Mouse (Mus musculus) left cerebral cortex, adult 2 months (tissue): Measurements from ENCODE around the gene Nr4a1. TPM values are rescaled to one million over a fixed set of nuclear protein-coding genes. Genes with fewer than 3 reads are reported as not detected.
A peak's percentile ranks its signal among the peaks of the same experiment; 100 is the strongest.

Experiments used
- DNase-seq, 2 experiments: peaks; one replicate each; pipeline ENCODE4 v3.0.0; 2021 to 2022; ENCODE audit warnings: low spot score in 2 of 2, mixed read lengths in 1 of 2; ENCODE audit errors: extremely low spot score in 1 of 2
- H3K27ac ChIP-seq: fragments of 200-600 bp; 2 replicates; pipeline ENCODE4 v1.8.1; 2022
- H3K4me3 ChIP-seq: fragments of 200-600 bp; 2 replicates; pipeline ENCODE4 v1.8.1; 2022
- CTCF ChIP-seq: fragments of 200-600 bp; IDR thresholded peaks from 2 replicates; pipeline ENCODE4 v1.8.1; 2022; ENCODE audit warnings: antibody characterized with exemption, mild to moderate bottlenecking, moderate library complexity
- intact Hi-C: fragments of 180-260 bp; cut with DNase I; formaldehyde crosslinking; loops from one replicate; pipeline ENCODE4 v1.15.1; 2025
- total RNA-seq, 2 experiments: library from RNA; stranded (reverse); gene quantifications; 2 replicates each; pipeline ENCODE4 v1.2.3; 2021

Nr4a1 gene
- total RNA-seq, 2 experiments from 2014 or later = 155 to 210 TPM

- Histone ChIP-seq H3K4me3 (no peak overlapping the region), H3K27ac (peak overlapping the region; percentile 59)
- intact Hi-C loops = no loop called here
- DNase-seq = no peak
- no peak for TF ChIP-seq CTCF
Measured at GRCm38 (mm10) chr15:101260387-101260786, 6.3 kb downstream of the Nr4a1 start.

GRCm38 (mm10) chr15:101260874-101261622, 7.0 kb downstream of the Nr4a1 start:
- peak overlapping the region; percentile 59 for H3K27ac ChIP-seq
- DNase-seq = no peak
- intact Hi-C loops = no loop called here
- no peak for TF ChIP-seq CTCF
- H3K4me3 ChIP-seq = no peak overlapping the region

- Histone ChIP-seq H3K27ac (no peak overlapping the region), H3K4me3 (no peak overlapping the region)
- TF ChIP-seq CTCF = no peak
- no peak for DNase-seq
- intact Hi-C loops = no loop called here
Measured at GRCm38 (mm10) chr15:101262502-101262901, 8.4 kb downstream of the Nr4a1 start.

GRCm38 (mm10) chr15:101266132-101266963, 12.3 kb downstream of the Nr4a1 start:
- TF ChIP-seq CTCF = peak; percentile 12
- Histone ChIP-seq H3K27ac (peak overlapping the region; percentile 96), H3K4me3 (peak overlapping the region; percentile 75)
- DNase-seq = peak; percentile 94 to 97
- intact Hi-C loops = loop anchor here (1.0 kb wide), 2 partner anchors 12 to 20 kb away; partner anchors contain the start of gene Nr4a1

- intact Hi-C loops = no loop called here
- DNase-seq = no peak
- no peak for TF ChIP-seq CTCF
- Histone ChIP-seq H3K27ac (peak overlapping the region; percentile 87), H3K4me3 (peak overlapping the region; percentile 75)
Measured at GRCm38 (mm10) chr15:101267053-101268032, 13.3 kb downstream of the Nr4a1 start.

GRCm38 (mm10) chr15:101270101-101270820, 16.2 kb downstream of the Nr4a1 start:
- H3K27ac ChIP-seq = no peak overlapping the region; the same call in 1 of the 2 replicates

GRCm38 (mm10) chr15:101271107-101271506, 17.0 kb downstream of the Nr4a1 start:
- intact Hi-C loops = no loop called here
- peak overlapping the region; percentile 41; the same call in 1 of the 2 replicates for H3K27ac ChIP-seq

More at GRCm38 (mm10) chr15:101270101-101270820, 16.2 kb downstream of the Nr4a1 start:
- intact Hi-C loops = no loop called here
- TF ChIP-seq CTCF = no peak
- H3K4me3 ChIP-seq = peak overlapping the region; percentile 17
- no peak for DNase-seq

GRCm38 (mm10) chr15:101271513-101271912, 17.4 kb downstream of the Nr4a1 start:
- H3K4me3 ChIP-seq = no peak overlapping the region
- peak overlapping the region; percentile 50; the same call in 1 of the 2 replicates for H3K27ac ChIP-seq
- no peak for TF ChIP-seq CTCF
- no peak for DNase-seq
- intact Hi-C loops = no loop called here

More at GRCm38 (mm10) chr15:101271107-101271506, 17.0 kb downstream of the Nr4a1 start:
- no peak for DNase-seq
- no peak for TF ChIP-seq CTCF
- H3K4me3 ChIP-seq = peak overlapping the region; percentile 17

GRCm38 (mm10) chr15:101274380-101274779, 20.3 kb downstream of the Nr4a1 start:
- no peak for TF ChIP-seq CTCF
- no peak overlapping the region for H3K27ac ChIP-seq
- intact Hi-C loops = no loop called here
- no peak overlapping the region for H3K4me3 ChIP-seq
- DNase-seq = no peak

- no peak overlapping the region for H3K4me3 ChIP-seq
- H3K27ac ChIP-seq = no peak overlapping the region; the same call in 1 of the 2 replicates
- intact Hi-C loops = no loop called here
Measured at GRCm38 (mm10) chr15:101277351-101277899, 23.4 kb downstream of the Nr4a1 start.

More at GRCm38 (mm10) chr15:101277351-101277899, 23.4 kb downstream of the Nr4a1 start:
- DNase-seq = no peak
- no peak for TF ChIP-seq CTCF
